Mouse (Mus musculus): ENCODE measurements at regions not wholly inside any gene's neighbourhood (a gene's known extent, or its start where the extent isn't known, plus 50 kb on each side); places are given as distances from the start of the nearest gene placed in this dataset.
"Not testable (repeated sequence)": the region's sequence is repeated elsewhere in the genome, so short reads cannot be mapped to it uniquely, and the experiment has no call there.

- DNase-seq (ENCODE audit: low spot score in 2 of 2), result peak in 1 of 2 experiments; percentile 3
Measured at GRCm38 (mm10) chr17:69563165-69563564, 124.0 kb downstream of the Akain1 start.

- not testable (repeated sequence) for DNase-seq (ENCODE audit: low spot score in 2 of 2)
Measured at GRCm38 (mm10) chr17:69571070-69571669, 132.0 kb downstream of the Akain1 start.

GRCm38 (mm10) chr17:69590553-69590952, 151.4 kb downstream of the Akain1 start:
- DNase-seq (ENCODE audit: low spot score in 2 of 2), result no peak

- DNase-seq (ENCODE audit: low spot score in 2 of 2), result no peak
Measured at GRCm38 (mm10) chr17:69597773-69598295, 158.7 kb downstream of the Akain1 start.

- DNase-seq (ENCODE audit: low spot score in 2 of 2), result no peak
Measured at GRCm38 (mm10) chr17:69598461-69598860, 159.3 kb downstream of the Akain1 start.

- no peak for DNase-seq (ENCODE audit: low spot score in 2 of 2)
Measured at GRCm38 (mm10) chr17:69603596-69603995, 164.5 kb downstream of the Akain1 start.

- no peak for DNase-seq (ENCODE audit: low spot score in 2 of 2)
Measured at GRCm38 (mm10) chr17:69604698-69605097, 165.6 kb downstream of the Akain1 start.

- no peak for DNase-seq (ENCODE audit: low spot score in 2 of 2)
Measured at GRCm38 (mm10) chr17:69605458-69605857, 166.3 kb downstream of the Akain1 start.

- no peak for DNase-seq (ENCODE audit: low spot score in 2 of 2)
Measured at GRCm38 (mm10) chr17:69631411-69631810, 192.3 kb downstream of the Akain1 start.

- not testable (repeated sequence) for DNase-seq (ENCODE audit: low spot score in 2 of 2)
Measured at GRCm38 (mm10) chr17:69650496-69650895, 211.4 kb downstream of the Akain1 start.

- DNase-seq (ENCODE audit: low spot score in 2 of 2), result no peak
Measured at GRCm38 (mm10) chr17:69654586-69654985, 215.5 kb downstream of the Akain1 start.

- DNase-seq (ENCODE audit: low spot score in 2 of 2), result peak; percentile 12 to 16
Measured at GRCm38 (mm10) chr17:69672530-69672929, 233.4 kb downstream of the Akain1 start.

GRCm38 (mm10) chr17:69683091-69683490, 244.0 kb downstream of the Akain1 start:
- no peak for DNase-seq (ENCODE audit: low spot score in 2 of 2)

- DNase-seq (ENCODE audit: low spot score in 2 of 2), result no peak
Measured at GRCm38 (mm10) chr17:69685625-69686257, 246.6 kb downstream of the Akain1 start.

GRCm38 (mm10) chr17:69686383-69686782, 247.3 kb downstream of the Akain1 start:
- no peak for DNase-seq (ENCODE audit: low spot score in 2 of 2)

GRCm38 (mm10) chr17:69695341-69695740, 256.2 kb downstream of the Akain1 start:
- no peak for DNase-seq (ENCODE audit: low spot score in 2 of 2)

GRCm38 (mm10) chr17:69727325-69727724, 241.5 kb upstream of the Dlgap1 start:
- DNase-seq (ENCODE audit: low spot score in 2 of 2), result no peak

- DNase-seq (ENCODE audit: low spot score in 2 of 2), result no peak
Measured at GRCm38 (mm10) chr17:69732981-69733380, 235.9 kb upstream of the Dlgap1 start.

GRCm38 (mm10) chr17:69736379-69737096, 232.3 kb upstream of the Dlgap1 start:
- no peak for DNase-seq (ENCODE audit: low spot score in 2 of 2)

GRCm38 (mm10) chr17:69769002-69769421, 199.9 kb upstream of the Dlgap1 start:
- no peak for DNase-seq (ENCODE audit: low spot score in 2 of 2)

GRCm38 (mm10) chr17:69770046-69770445, 198.8 kb upstream of the Dlgap1 start:
- no peak for DNase-seq (ENCODE audit: low spot score in 2 of 2)

GRCm38 (mm10) chr17:69781201-69781600, 187.7 kb upstream of the Dlgap1 start:
- DNase-seq (ENCODE audit: low spot score in 2 of 2), result no peak

GRCm38 (mm10) chr17:69786985-69787384, 181.9 kb upstream of the Dlgap1 start:
- no peak for DNase-seq (ENCODE audit: low spot score in 2 of 2)
